Mouse (Mus musculus) E14TG2a.4 (cell line): ENCODE data around the gene Cse1l.

ENCODE experiments used
- CTCF ChIP-seq: conservative IDR thresholded peaks from 2 replicates; pipeline ENCODE4 v1.5.1; 2014; ENCODE audit warnings: low read length
- POU5F1 ChIP-seq: IDR thresholded peaks from 2 replicates; pipeline ENCODE4 v1.6.1; 2014; ENCODE audit warnings: low read length, borderline replicate concordance

DNA sequence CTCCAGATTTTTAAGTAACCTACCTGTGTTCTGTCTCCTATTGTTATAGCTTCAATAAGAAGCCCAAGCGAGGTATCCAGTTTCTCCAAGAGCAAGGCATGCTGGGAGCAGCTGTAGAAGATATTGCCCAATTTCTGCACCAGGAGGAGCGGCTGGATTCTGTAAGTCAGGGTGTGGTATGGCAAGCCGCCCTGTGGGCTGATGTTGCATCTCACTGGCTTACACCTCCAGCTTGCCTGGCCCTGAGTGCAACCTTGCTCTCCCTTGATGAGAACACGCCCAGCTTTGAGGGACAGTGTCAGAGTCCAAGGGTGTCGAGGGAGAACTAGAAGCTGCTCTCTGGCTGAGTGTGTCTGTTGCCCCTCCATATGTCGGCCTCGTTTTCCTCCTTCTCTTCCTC lies 46.6 kb upstream of the Cse1l start:
- no peak for TF ChIP-seq CTCF
- no peak for TF ChIP-seq POU5F1
